Mouse (Mus musculus): ENCODE data around the gene Lclat1. TPM values are rescaled to one million over a fixed set of nuclear protein-coding genes. Genes with fewer than 3 reads are reported as not detected.

The Lclat1 gene
- total RNA-seq (2021) = 10 to 100 TPM; 37.7 to 41.4 TPM
- long read RNA-seq, experiment 1, partial matches to known transcripts = 0 of 6 reads
- long read RNA-seq, experiment 1, other reads (novel, unspliced or antisense) = 6 of 6 reads
- long read RNA-seq, experiment 2, partial matches to known transcripts = 0 of 9 reads
- long read RNA-seq, experiment 2, other reads (novel, unspliced or antisense) = 9 of 9 reads

DNA sequence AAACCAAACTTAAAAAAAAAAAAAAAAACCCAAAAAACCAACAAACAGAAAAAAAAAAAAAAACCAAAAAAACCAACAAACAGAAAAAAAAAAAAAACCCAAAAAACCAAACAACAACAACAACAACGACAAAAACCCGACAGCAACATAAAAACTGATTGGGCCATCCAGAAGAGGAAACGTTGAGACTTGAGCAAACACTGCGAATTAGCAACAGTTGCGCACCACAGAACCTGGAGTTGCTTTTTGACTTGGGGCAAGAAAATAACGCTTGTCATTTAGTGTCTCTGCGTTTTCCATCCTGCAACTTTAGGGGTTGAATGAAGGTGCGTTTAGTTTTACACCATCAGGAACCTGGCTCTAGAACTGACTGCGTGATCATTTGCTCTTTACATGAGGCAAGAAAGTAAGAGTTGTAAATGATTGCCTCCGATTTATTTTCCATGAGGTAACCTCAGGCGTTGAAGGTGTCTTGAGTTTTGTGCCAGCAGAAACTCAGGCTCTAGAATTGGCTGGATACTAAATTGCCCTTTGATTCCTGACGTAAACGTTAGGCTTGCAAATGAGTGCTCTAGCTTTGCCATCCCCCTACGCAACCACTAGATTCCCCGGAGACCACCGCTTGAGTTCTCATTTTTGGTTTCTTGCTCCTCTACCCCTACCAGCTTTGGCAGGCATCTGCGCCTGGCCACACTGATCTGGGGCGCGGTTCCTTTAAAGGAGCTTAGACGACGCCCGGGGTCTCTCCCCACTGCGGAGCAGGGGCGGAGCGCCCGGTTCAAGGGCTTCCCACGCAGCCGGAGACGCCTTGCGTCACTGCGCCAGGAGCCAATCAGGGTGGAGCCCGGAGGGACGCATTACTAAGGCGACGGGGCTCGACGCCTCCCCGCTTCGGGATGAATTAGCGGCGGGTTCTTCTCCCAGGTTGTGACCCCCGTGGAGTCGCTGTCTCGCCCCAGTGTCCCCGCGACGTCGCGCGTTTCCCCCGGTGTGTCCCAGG, at the start of gene Lclat1:
Gene Lclat1 (plus strand): TSS at position 828 of the 1,000 bp plus-strand sequence.
- peak; percentile 92 for DNase-seq (ENCODE audit: low spot score in 2 of 2)

DNA sequence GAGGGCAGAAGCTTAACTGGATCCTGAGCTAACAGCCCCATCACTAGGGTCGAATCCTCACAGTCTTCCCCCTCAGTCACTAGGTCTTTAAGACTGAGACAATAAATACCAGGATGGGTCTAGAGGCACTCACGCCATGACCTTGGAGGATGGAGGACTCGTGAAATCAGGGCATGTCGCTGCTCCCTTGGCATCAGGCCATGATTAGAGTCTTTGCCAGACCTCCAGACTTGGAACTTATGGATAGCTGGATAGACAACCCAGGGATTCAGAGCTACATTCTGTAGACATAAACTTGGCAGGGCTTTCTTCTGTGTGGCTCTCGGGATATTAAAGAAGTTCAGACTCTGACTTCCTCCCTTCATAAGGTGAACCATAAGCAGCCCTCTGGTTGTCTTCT, 49.5 kb upstream of the Lclat1 start:
- DNase-seq (ENCODE audit: low spot score in 2 of 2) = no peak

DNA sequence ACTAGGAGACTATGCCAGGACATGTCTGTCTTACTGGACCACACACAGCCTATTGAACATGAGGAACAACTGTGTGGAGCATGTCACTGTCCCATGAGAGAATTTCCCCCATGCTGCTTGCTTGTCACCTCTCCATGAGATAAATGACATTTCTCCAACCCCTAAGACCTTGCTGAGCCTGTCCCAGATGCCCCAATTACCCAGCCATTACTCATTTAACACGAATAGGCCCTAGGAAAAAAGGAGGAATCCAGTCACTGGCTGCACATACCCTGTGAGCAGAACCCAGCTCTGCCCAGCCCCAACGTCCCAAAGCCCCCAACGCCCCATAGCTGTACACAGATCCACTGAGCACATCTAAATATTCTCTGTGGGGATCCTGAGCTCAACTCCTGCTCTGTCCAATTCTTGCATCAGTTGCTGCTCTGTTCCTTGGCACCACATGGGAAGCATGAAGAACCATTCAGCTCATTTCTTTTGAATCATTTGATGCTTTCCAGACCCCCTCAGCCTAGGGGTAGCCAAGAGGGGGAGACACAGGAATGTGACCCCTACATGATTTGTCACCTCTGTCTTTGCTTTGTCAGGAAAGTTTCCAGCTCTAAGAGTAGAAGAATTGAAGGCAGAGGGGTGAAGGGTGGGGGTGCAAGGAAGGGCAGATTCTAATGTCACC, 47.4 kb upstream of the Lclat1 start:
- DNase-seq (ENCODE audit: low spot score in 2 of 2) = no peak

DNA sequence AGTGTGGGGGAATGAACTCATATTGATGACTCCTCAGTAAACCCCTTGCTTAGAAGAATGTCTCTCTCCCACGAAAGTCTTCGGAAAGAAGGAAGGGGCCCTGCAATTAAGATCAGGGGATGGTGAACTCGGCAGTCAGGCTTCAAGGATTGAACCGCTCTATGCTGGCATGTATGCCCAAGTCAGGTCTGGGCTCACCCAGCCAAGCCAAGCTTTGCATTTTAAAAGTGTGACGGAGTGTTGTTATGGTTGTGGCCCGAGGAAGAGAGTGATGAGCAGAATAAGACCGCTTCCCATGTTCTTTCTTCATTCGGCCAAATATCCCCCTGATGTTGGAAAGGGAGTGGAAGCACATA, 46.9 kb upstream of the Lclat1 start:
- no peak for DNase-seq (ENCODE audit: low spot score in 2 of 2)

DNA sequence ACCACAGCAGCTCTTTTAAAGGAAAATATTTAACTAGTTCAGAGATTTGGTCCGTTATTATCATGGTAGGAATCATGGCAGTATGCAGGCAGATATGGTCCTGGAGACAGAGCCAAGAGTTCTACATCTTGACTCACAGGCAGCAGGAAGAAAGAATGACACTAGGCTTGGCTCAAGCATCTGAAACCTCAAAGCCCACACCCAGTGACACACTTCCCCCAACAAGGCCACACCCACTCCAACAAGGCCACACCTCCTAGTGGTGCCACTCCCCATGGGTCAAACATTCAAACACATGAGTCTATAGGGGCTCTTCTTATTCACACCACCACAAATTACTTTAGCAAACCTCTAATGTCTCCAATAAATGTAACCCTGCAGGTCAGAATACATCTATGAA, 45.1 kb upstream of the Lclat1 start:
- no peak for DNase-seq (ENCODE audit: low spot score in 2 of 2)

DNA sequence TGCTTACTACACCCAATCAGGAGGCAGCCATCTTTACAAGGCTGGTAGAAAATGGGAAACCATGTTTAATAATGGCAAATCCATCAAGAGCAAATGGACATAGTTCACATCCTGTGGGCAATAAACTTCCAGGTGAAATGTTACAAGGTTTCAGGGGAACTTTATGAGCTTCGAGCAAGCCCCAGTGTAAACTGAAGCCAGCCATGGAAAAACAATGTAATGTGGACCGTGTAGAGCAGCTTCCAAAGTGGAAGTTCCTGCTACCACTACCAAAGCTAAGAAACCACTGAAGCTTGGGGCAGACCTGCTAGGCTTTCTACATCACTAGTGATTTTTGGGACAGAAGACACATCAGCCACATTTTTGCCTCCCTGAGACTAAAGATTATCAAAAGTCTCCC, 44.5 kb upstream of the Lclat1 start:
- DNase-seq (ENCODE audit: low spot score in 2 of 2) = no peak

DNA sequence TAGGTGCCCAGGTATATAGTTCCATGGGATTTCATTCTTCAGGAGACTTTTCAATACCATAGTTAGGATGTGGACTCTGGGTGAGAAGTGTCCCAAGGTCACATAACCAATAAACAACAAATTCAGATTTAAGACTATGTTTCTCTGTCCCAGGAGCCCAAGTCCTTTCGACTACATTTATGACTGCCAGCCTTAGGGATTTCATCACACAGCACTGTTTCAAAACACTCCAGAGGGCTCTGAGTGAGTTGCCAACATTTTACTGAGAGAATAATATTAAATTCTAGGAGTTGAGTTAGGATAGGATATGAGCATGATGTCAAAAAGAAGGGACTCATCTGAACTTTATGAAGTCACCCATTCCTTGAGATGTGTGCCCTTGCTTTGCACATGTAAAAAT, 44.0 kb upstream of the Lclat1 start:
- DNase-seq (ENCODE audit: low spot score in 2 of 2) = no peak

DNA sequence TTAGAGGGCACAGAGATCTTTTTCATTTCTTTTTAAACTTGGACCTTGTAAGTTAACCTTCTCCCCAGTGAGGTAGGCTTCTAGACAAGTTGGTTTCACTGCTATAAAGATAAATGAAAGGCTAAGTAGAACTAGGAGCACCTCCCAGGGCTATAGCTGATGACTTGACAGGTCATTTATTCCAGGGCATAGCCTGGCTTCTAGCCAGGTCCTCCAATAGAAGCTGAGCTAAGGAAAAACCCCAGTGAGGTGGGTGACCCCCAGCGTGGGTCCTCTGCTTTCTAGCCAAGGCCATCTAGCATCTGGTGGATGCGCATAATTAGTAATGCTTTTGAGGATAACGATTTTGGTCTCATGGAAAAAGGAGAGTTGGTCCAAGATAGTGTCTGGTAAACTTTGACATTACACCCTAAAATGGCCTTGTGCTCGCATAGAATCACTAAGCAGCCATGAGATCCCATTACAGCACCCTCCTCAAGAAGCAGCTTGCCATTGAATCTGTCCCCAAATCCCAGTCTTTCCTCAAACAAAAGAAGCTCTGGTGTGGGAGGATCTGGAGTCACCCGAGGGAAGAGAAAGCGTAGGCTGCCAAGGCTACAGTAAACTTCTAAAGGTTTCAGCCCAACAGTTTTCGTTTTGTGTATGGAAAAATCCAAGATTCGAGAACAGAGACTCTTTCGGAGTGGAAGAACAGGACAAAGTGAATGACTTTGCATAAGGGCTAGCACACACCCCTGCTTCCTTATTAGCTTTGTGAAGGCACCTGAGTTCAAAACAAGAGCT, 41.2 kb upstream of the Lclat1 start:
- DNase-seq (ENCODE audit: low spot score in 2 of 2) = no peak

DNA sequence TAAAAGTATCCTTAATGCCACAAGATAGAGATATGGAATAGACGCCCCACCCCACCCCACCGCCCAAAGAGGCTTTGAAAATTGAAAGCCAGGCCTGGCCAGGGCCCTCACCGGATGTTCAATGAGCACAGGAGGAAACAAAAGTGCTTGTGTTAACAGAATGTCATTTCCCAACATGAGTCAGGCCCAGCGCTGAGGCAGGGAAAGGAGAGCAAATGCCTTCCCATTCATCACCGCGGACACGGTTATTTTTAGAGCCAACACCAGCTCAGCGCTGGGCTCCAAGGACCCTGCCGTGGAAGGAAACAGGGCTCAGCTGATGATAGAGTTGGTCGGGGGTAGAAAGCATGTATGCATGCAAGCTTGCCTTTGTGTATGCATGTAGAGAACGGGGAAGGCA, 40.4 kb upstream of the Lclat1 start:
- DNase-seq (ENCODE audit: low spot score in 2 of 2) = peak; percentile 14 to 41

DNA sequence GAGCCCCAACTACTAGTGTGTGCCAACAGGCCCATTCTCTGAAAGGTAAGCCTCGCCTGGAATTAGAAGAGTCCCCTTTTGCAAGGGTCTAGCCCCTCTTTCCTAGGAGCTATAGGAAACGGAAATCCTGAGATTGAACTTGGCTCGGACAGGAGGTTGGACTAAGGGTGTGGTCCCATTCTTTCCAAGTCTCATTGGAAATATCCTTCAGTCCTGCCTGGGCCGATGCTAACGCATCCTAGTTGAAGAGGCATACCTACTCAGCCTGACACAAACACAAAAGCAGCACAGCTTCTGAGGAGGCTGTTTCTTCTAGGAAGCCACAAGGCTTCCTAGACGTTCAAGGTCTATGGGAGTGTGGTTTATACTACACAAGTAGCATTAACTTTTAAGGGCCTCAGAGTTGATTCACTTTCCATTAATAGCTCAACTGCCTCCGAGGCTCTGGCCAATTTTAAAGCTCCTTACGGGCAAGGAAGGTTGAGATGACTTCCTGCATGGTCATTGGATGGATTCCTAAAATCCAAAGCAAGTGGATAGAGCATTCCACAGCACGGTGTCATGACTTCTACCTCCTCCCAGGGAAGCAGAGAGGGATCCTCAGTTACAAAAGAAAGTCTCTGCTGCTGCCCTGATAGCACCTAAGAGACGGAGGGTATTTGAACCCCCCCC, 39.3 kb upstream of the Lclat1 start:
- DNase-seq (ENCODE audit: low spot score in 2 of 2) = no peak

DNA sequence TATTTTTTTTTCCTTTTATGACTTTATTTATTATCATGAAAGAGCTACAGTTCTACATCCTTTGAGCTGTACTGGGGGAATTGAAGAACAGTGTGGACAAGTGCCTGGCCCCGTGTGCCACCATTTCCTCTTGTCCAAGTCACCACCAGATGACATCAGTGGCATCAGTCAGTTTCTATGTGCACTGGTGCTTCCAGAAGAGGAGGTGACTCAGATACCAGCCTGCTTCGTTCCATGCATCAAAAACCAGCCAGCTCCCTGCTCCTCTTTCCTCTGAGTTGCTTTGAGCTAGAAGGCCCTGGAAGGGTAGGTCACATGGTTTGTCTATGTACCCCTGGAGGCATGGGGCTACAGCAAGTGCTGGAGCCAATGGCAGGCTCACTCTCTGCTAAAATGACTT, 37.3 kb upstream of the Lclat1 start:
- DNase-seq (ENCODE audit: low spot score in 2 of 2) = no peak

DNA sequence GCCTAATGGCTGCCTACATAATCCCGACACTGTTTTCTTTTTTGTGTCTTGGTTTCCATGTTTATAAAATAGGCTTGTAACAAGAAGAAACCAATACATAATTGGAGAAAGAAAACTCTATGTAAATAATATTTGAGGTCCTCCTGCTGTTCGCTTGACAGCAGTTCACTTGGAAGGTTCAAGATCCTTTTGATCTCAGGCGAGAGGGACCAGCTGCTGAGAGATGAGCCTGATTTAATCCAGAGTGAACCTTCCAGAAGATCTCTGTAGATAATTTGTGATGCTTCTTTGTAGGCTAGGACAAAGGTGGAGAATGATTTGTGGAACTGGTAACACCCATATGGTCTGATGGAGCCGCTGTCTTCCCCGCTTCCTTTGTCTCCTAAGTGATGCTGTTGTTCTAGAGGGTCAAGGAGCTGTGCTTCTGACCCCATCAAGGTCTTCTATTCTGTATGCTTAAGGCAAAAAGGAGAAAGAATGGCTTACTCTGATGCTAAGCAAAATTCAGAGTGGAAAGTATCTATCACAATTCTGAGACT, 36.0 kb upstream of the Lclat1 start:
- DNase-seq (ENCODE audit: low spot score in 2 of 2) = no peak

DNA sequence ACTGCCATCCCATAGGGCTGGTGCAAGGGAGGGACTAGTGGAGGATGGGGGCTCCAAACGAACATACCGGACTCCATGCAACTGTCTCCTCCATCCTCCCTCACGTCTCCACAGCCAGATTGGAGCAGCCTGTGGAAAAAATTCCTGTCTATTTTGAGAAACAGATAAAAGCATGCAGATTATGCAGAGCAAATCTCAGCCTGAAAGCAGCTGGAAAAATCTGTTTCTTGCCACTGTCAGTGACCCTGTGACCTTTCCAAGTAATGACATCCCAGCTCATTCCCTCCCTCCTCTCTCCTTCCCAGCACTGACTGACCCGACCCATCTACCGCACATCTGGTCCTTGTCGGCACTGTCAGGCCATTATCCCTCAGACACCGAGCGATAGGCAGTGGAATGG, 35.5 kb upstream of the Lclat1 start:
- DNase-seq (ENCODE audit: low spot score in 2 of 2) = no peak

DNA sequence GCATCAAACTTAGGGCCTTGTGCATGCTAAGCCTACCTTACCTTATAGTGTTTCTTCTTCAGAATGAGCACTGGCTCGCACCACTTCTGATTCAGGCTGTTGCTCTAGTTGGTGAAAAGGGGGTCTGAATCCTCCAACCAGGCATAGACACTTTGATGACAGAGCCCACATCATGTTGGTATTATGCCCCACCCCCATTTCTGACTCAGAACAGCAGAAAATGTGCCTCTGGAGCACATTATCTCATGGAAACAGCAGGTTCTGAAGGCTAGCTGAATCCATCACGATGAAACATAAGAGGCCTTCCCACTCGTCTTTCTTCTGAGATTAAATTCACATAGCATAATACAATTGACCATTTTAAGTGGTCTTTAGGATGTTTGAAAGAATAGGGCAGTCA, 33.2 kb upstream of the Lclat1 start:
- DNase-seq (ENCODE audit: low spot score in 2 of 2) = no peak

DNA sequence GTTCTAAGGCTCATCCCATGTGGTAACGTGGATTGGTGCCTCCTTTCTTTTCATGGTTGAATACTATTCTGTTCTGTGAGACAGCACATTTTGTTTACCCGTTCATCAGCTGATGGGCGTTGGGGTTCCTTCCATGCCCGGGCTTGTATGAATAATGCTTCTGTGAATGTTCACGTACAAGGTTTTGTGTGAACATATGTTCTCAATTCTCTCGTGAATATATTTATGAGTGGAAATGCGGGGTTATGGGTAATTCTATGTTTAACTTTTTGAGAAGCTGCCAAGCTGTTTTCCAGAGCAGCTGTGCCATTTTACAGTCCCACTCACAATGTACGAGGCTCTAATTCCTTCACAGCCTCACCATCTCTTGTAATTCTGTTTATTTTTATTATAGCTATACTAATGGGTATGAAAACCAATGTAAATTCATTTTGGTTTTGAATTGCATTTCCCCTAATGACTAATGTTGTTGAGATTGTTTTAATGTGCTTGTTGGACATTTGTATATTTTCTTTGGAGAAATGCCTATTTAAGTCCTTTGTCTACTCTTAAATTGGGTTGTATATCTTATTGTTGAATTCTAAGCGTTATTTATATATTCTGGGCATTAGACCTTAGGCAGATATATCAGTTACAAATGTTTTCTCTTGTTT, 32.4 kb upstream of the Lclat1 start:
- no peak for DNase-seq (ENCODE audit: low spot score in 2 of 2)

DNA sequence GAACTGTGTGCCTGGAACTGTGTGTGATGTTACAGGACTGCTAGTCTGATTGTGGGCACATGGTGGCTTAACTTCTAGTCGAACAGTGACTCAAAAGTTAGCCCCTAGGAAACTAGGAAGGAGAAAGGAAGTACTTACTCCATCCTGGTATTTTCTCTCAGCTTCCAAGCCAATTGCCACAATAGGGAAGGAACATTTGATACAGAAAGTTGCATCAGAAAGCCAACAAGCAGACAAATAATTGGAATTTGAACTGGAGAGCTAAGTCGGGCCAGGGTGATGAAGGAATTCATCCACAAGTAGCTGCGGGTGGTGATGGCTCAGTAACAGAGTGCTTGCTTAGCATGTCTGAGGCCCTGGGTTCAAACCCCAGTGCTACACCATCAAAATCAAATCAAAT, 30.1 kb upstream of the Lclat1 start:
- DNase-seq (ENCODE audit: low spot score in 2 of 2) = no peak

DNA sequence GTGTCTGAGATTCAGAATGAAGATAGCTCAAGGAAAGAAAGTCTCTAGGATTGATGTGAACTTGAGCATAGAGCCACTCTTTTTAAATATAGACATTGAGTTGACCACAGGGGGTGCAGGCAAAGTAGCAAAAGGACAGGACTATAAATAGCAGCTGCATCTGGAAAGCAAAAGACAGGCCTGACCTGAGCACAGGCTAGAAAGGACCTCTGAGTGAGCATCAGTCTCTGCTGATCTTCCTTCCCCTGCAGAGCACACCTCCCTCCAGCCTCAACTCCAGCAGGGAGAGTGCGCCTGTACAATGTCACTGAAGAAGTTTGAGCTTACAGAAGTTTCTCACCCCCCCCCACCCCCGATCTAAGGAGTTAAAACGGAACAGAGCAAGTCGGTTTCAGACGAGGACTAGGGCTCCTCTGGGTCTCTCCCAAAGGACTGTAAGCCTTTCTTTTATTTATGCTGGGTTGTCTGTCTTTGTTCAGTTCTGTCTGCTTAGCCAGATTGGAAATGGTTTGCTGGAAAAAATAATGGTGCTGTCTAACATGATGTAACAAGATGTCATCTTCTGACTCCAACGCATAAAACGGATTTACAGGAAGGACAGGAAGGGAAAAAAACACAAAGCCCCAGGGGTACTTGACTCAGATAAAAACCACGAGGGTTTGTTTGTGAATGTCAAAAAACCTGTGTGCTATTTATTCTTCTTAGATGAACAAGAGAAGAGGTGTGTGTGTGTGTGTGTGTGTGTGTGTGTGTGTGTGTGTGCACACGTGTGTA, 26.2 kb upstream of the Lclat1 start:
- no peak for DNase-seq (ENCODE audit: low spot score in 2 of 2)

DNA sequence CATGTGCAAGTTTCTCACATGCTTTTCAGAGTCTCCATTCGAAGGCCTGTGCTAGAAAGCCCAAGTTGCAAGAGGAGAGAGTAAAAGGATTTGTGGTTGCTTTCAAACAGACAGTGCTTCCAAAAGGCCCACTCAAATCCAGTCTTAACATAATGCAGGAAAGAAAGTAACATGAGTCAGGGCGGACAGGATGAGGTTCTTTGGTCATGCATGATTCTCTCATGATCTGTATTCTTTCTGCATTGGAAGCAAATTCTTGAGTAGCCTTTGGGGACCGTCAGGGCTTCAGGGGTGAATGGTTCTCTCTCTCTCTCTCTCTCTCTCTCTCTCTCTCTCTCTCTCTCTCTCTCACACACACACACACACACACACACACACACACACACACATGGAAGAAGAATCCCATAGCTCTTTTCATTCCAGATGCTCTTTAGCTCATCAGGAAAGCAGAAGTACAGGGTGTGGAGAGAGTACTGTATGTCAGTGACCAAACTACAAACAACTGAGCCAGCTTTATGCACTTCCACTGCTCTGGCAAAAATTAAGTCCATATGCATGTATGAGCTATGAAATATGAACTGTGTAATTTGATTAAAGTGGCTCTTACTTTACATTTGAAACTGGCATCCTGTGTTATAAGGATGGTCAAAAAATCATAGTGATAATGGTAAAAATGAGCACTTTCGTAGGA, 25.1 kb upstream of the Lclat1 start:
- DNase-seq (ENCODE audit: low spot score in 2 of 2) = no peak

Measured in adrenal gland, postnatal 4 days (tissue).